Mouse (Mus musculus): ENCODE data around the gene Nfkbie.

The Nfkbie gene

GRCm38 (mm10) chr17:45580958-45581477 lies 25.5 kb downstream of the Nfkbie start:
- DNase-seq (ENCODE audit: low spot score in 2 of 2), result no peak

GRCm38 (mm10) chr17:45581567-45581983 lies 26.1 kb downstream of the Nfkbie start:
- peak; percentile 60 to 66 for DNase-seq (ENCODE audit: low spot score in 2 of 2)

- no peak for DNase-seq (ENCODE audit: low spot score in 2 of 2)
Measured at GRCm38 (mm10) chr17:45582188-45582587, 26.7 kb downstream of the Nfkbie start.

DNA sequence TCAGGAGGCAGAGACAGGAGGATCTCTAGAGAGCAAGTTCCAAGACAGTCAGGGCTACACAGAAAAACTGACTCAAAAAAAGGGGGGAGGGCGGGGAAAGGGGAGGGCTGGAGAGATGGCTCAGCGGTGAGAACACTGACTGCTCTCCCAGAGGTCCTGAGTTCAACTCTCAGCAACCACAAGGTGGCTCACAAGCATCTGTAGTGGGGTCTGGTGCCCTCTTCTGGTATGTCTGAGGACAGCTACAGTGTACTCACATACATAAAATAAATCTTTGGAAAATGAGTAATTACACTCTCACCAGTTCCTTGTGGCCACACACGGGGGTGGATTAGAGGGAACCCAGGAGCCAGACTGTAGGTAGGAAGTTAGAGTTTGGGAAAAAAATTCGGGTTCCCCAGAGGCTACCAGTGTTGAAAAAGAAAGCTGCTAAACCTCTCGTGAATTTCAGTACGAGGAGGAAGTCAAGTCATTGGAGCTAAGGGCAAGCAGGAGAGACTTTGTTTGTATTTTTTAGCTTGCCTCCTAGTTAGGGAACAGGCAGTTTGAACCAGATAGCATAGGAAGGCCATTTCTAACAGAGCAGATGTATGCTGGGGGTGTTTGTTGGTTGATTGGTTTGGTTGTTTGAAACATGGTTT lies 27.3 kb downstream of the Nfkbie start:
- no peak for DNase-seq (ENCODE audit: low spot score in 2 of 2)

GRCm38 (mm10) chr17:45584096-45584896 lies 28.8 kb downstream of the Nfkbie start:
- DNase-seq (ENCODE audit: low spot score in 2 of 2), result peak; percentile 45 to 85

GRCm38 (mm10) chr17:45584939-45585678 lies 29.6 kb downstream of the Nfkbie start:
- peak; percentile 51 to 74 for DNase-seq (ENCODE audit: low spot score in 2 of 2)

- no peak for DNase-seq (ENCODE audit: low spot score in 2 of 2)
Measured at GRCm38 (mm10) chr17:45585725-45586448, 30.4 kb downstream of the Nfkbie start.

DNA sequence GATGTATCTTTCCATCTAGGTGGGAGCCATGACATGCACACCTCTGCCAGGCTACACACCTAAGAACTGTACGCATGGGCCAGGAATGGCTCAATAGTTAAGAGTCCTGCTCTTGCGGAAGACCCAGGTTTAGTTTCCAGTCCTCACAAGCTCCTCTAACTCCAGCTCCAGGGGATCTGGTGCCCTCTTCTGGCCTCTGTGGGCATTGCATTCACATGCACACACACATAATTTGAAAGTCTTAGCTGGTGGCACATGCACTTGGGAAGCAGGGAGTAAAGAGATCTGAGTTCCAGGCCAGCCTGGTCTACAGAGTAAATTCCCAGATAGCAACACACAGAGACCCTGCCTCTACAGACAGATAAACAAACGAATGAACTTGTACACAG lies 30.9 kb downstream of the Nfkbie start:
- no peak for DNase-seq (ENCODE audit: low spot score in 2 of 2)

DNA sequence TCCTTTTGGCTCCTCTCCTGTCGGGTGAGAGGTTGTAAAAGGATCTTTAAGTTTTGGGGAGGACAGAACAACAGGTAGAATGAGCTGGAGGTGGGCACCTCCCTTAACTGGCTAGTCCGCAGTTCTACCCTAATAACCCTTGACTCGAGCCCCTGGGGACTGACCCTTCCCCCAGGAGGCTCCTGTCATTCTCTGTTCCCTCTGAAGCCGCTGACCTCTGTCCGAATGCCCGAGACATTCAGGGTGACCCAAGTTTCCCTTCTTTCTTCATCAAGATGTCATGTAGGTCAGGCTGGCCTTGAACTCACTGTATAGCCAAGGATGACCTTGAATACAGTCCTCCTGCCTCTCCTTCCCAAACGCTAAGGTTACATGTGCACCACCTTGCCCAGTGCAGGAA lies 32.9 kb downstream of the Nfkbie start:
- DNase-seq (ENCODE audit: low spot score in 2 of 2), result no peak

DNA sequence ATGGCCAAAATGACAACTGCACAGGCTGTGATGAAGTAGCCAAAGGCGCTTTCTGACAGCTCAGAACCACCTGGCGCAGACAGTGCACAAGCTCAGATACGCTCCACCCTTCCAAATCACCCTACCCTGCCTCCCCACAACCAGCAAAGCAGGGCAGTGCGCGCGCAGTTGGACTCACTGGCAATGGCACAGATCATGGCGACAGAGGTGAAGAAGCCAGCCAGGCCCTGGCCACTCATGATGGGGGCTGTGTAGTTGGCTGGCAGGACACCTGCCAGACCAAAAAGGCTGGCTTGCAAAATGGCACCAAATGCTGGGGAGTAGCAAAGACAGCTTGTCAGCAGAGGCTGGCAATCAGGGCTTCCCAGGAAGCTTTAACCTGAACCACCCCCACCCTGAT lies 33.7 kb downstream of the Nfkbie start:
- no peak for DNase-seq (ENCODE audit: low spot score in 2 of 2)

DNA sequence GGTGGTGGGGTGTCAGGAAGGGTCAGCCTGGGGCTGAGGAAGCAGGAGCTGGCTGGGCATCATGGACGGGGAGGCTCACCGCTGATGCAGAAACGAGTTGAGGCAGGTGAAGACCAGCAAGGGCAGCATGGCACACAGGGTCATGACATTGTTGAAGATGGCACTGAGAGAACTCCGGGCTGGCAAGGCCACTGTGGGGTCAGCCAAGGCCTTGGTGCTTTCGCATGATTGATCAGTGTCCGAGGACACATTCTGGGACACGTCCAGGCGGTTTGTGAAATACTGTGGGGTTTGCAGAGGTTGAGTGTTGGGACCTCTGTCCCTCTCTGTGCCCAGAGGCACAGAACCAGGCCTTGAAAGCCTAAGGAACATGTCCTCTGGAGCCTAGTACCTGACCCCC lies 34.3 kb downstream of the Nfkbie start:
- no peak for DNase-seq (ENCODE audit: low spot score in 2 of 2)

DNA sequence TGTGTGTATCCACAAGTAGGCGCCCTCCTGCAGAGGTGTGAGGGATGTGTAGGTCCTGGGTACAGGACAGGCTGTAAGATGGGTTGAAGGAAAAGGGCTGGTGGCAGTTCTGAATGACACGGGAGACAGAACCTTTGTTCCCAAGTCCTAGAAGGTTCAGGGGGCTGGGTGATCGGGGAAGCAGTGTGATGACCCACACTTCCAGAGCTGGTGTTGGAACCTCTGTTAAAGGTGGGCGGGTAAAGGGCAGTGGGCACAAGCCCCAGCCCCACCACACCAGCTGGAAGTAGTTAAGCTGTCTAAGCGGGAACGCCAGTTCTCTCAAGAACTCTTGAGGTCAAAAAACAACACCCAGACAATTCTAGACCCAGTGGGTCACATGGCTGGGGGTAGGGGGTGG lies 34.9 kb downstream of the Nfkbie start:
- DNase-seq (ENCODE audit: low spot score in 2 of 2), result no peak

- no peak for DNase-seq (ENCODE audit: low spot score in 2 of 2)
Measured at GRCm38 (mm10) chr17:45591701-45592605, 36.5 kb downstream of the Nfkbie start.

GRCm38 (mm10) chr17:45592606-45593431 lies 37.3 kb downstream of the Nfkbie start:
- DNase-seq (ENCODE audit: low spot score in 2 of 2), result no peak

DNA sequence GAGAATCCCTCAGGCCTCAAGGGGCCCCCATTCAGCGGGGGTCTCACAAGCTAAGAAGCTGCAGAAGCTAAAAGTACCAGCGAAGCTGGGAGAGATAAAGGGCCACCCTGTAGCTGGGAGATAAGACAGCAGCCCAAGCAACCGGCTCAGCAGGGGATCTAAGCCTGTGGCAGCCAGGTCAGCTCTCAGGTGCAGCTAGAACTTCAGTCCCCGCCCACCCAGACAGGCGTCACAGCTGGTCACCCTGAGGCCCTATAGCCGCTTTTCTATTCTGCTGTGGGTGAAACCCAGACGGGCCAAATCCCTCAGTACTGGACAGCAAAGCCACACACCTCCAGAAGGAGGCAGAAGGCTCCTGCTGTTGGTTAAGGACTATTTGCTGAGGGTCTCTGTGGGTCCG lies 38.0 kb downstream of the Nfkbie start:
- DNase-seq (ENCODE audit: low spot score in 2 of 2), result no peak

GRCm38 (mm10) chr17:45594195-45594594 lies 38.7 kb downstream of the Nfkbie start:
- no peak for DNase-seq (ENCODE audit: low spot score in 2 of 2)

GRCm38 (mm10) chr17:45594881-45595735 lies 39.6 kb downstream of the Nfkbie start:
- peak; percentile 64 to 72 for DNase-seq (ENCODE audit: low spot score in 2 of 2)

DNA sequence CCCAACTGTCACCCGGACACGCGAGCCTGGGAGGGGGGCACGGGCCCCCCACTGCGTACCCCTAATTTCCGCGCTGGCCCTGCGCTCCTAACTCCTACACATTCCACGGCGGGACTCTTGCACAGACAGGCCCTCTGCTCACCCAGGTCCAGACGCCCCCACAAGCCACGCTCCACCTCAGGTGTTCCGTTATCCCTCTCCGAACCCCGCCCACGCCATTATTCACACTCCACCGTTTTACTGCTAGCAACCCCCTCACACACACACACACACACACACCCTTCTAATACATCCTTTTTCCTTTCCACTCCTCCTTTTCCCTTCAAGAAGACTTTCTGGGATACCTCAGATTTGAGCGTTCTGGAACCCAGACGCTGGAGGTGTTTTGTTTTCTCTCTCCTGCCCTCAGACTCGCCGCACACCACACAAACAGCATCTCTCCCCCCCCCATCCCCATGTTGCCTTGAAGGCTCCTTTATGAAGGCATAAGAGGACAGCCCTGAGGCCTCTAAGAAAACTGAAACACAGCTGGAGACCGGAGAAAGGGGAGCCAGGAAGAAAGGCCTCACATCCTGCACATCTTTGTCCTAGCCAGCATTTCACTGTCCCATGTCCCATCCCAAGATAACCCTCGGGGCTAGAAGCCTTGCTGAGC lies 40.4 kb downstream of the Nfkbie start:
- no peak for DNase-seq (ENCODE audit: low spot score in 2 of 2)

Measured in urinary bladder, postnatal 36 days (tissue).